Mouse (Mus musculus): Measurements from ENCODE around the gene Morc3.

Morc3 gene

DNA sequence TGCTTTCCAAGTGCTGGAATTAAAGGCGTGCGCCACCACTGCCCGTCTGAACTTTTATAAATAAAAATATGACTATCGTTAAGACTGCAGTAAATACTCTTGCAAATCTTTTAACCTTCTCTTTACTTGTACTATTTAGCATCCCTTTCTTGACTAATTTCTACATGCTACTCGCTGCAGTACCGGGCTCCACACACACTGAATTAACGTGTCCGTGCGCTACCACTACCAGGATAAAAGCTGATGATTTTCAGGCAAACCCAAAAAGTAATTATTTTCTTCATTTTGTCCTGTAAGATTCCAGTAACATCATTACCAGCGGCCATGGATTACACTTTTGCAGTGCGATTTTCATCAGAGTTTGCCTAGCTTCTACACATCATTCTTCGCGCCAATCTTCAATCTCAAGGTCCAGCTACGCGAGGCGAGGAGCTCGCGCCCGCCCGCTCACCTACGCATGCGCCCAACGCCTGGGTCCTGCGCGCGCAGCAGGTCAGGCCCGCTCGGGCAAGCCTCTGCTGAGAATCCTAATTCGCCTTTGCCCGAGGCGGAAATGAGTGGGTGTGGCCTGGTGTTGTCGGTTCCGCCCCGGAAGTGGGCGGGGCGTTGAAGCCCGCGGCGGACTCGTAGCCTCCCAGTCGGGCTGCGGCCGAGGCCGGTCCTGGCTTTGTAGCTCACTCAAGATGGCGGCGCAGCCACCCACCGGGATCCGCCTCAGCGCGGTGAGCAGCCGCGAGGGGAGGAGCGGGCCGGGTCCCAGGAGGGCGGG is at the start of gene Morc3:
TSS of gene Morc3 (plus strand) at position 495 of the 769 bp plus-strand sequence.
- DNase-seq, result peak; percentile 100

DNA sequence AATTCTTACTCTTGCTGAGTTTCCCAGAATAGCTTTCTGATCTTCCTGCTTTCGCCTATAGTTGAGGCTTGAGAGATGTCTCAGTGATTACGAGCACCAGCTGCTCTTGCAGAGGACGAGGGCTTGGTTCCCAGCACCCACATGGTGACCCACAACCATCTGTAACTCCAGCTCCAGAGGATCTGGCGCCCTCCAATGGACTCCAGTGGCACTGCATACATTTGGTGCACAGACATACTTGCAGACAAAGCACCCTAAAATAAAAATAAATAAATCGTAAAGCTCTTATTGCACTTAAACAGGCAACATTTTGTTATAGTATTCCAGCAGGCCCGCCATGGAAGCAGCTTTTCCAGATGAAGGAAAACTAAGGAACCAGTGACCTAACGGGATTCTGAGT is 47.7 kb upstream of the Morc3 start:
- DNase-seq, result no peak

DNA sequence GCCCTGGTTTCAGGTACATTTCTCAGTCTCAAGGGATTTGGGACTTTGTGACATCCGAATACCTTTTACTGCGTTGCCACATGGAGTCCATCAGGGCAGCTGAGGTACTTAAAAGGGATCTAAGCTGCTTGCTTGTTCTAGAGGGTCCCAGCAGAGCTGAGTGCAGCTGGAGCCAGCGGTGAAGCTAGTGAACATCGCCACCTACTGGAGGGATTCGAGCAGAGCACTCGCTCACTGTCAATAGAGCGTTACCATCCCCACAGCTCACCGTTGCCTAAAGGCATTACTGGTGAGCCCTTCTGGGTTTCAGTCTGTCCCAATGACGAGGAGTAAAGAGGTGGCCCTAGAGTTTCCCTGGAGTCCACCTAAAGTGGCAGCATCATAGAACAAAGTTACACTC is 46.1 kb upstream of the Morc3 start:
- peak; percentile 45 for DNase-seq

DNA sequence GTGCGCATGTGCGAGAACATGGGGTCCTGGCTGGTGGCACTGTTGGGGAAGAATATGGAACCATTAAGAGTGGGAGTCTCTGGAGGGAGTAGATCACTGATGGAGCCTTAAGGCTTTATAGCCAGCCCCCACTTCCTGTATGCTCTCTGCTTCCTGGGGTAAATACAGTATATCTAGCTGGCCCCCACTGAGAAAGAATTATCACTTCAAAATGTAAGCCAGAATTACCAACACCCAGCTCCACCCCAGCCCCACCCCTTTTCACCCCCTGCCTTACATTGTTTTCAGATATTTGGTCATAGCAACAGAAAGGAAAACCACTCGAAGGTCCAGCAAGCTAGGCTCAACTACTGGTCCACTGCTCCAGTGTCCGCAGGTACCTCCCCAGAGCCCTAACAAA is 43.5 kb upstream of the Morc3 start:
- DNase-seq, result no peak

DNA sequence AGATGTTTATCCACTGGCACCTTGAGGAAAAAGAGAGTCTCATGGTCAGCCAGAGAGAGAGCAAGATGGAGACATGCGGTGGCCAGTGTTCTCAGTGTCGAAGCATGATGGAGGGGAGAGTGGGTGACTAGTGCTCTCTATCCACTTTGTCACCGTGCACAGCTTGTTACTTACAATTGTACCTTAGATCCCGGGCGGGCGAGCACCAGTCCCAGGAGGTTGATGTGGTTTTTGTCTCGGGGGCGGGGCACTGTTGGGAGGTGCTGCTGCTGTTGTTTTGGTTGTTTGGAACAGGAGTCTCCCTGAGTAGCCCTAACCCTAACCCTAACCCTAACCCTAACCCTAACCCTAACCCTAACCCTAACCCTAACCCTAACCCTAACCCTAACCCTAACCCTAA is 43.0 kb upstream of the Morc3 start:
- DNase-seq, result no peak

DNA sequence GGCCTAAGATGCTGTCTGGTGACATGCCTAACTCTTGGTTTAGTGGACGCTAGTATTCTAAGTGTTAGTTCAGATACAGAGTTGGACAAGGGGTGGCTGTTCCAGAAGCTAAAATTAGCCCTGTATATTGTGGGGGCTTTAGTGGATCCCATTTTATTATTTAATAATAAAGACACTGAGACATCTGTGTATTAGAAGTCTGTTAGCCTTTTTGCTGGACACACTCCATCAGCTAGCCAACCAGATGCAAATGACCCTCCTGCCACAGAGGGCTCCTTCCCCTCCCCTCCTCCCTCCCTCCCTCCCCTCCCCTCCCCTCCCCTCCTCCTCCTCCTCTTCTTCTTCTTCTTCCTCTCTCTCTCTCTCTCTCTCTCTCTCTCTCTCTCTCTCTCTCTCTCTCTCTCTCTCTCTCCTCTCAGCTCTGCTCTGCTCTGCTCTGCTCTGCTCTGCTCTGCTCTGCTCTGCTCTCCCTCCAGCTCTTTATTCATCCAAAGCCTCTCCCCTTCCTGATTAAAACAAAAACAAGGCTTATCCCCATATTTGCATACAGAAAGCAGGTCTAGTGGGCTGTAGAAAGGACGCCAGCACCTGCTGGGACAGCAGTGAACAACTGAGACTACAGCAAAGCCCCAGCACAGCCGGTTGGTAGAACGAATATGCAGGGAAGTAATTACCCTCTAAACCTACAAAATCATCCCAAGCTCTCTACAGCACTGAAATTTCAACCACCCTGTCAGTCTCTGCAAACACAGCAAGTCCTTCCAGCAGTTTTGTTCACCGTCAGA is 41.8 kb upstream of the Morc3 start:
- DNase-seq, result no peak

DNA sequence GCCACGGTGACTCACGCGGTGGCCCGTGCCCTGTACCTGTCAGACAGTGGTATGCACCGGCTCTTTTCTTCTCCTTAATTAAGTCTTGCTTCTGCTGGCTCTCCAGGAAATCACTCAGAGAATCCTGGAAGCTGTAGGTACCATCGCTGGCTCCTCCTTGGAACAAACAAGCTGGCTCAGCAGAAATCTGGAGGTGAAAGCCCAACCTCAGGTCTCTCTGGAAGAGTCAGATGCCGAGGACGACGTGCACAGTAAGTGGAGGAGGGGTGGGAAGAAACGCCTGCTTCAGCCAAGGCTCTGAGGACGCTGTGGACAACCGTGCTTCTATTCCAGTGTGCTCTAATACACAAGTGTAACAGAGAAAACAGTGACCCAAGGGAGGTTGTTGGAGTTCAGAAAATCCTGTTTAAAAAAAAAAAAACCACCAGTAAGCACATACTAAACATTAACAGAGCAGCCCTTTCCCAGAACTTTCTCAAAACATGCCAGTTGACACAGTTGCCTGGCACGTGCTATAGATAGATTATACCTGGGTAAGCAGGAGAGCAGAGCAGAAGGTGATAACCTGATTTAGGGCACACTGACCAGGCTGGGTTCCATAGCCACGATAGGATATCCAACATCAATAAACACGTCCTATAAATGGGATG is 38.8 kb upstream of the Morc3 start:
- DNase-seq, result no peak

DNA sequence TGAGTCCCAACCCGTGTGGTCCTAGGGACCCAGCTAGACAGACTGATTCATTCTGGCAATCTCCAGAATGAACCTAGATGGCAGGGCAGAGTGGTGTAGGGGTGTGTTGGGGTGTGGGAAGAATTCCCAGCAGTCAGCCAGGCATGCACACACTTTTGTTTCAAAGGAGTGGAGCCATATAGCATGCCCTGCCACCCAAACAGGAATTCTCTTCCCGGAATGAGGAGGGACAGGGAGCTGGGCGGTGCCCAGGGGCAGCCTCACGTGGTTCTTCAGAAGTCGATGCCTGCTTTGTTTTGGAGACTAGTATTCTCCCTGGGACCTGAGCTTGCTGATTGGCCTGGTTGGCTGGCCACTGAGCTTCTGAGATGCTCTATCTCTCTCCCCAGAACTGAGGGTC is 37.1 kb upstream of the Morc3 start:
- DNase-seq, result no peak

DNA sequence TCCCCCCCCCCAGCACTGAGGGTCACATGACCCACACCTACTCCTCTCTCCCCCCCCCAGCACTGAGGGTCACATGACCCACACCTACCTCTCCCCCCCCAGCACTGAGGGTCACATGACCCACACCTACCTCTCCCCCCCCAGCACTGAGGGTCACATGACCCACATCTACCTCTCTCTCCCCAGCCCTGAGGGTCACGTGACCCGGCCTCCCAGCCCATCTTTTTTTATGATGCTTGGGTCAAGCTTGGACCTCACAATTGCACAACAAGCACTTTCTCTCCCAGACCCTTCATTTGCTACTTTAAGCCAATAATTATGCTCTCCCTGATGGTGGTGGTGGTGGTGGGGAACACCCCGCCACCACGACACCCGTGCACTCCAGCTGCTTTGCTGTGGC is 36.5 kb upstream of the Morc3 start:
- no peak for DNase-seq

DNA sequence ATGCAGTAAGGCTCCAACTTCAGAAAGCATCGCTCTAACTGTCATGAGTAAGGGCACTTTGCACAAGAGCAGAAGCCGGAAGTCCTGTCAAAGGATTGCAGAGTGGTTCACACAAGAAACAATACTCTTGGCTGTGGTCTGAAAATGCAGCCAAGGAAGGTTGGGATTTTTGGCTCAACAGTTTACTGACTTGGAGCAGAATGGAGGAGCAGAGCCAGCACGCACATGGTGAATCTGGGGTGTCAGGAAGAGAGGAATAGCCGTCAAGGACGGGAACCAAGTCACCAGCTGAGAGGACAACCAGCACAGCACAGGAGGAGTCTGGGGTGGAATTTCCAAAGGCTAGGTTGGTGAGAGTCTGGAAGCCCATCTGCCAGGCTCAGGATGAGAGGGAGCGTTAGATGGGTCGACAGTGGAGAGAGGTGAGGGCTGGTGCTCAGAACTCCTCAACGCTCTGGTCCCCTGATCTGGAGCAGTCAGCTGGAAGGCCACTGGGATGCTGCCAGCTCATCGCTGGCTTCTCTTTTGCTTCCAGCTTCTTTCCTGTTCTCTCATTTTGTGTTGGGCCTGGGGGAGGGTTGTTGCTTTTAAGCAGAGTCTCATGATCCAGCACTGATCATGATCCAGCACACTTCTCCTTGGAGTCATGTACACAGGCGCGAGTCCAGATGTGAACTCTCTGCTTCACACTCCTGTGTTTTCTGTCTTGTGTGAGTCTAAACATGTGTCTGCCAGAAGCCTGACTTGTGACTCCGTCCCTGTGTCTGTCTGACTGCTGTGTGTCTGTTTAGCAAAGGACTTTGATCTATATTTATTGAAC is 34.7 kb upstream of the Morc3 start:
- DNase-seq, result peak; percentile 40

DNA sequence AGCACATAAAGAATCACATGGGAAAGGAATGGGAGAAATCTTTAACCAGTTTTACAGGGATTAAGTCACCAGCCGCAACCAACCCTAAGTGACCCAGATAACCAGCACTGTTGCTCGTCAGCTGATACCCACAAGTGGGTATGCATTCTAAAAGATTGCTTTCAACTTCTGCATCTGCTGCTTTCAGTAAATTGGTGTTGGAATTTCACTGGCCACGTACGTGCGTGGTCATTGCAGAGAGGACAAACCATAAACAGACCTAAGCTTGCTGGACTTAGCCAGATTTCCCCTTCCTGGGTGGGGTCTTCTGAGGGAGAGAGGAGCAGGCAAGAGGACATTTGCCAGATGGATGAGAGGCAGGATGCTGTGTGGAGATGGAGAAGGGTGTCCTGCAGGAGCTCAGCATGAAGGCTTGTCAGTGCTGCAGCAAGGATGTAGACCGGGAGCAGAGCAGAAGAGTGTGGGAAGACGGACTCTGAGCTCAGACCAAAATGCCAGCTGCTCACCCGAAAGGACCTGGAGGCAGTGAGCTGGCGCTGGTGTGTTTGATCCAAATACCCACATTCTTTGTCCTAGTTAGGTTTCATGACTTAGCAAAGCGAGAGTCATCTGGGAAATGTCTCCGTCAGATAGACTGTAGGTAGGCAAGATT is 34.0 kb upstream of the Morc3 start:
- DNase-seq, result no peak

DNA sequence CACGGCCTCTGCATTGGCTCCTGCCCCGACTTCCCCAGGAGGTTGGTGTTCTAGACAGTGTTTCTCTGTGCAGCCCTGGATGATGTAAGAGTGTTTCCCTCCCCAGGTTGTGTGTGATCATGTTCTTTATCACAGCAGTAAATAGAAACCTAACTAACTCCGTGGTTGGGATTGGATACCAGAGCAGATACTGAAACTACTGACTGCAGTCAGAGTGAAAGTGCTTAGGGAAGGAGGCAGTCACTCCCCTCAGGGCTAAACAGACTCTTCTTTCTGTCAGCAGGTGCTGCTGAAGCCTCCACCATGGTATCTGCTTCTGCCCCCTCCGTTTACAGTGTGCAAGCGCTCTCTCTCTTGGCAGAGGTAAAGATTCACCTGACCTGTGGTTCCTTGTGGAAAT is 33.3 kb upstream of the Morc3 start:
- DNase-seq, result no peak

DNA sequence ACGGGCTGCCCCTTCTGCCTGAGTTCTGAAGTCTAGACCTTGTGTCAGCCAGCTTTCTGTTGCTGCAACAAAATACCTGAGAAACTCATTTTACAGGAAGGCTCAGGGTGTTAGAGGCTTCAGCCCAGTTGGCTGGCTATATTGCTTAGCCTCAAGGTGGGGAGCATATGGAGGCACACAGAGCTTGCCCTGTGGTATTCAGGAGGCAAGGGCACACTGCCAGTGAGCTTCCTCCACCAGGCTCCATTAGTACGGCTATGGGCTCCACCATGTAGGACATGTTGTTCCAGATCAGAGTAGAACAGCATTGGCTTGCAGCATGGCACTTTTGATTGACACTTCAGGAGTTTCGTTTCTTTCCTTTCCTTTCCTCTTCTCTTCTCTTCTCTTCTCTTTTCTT is 32.9 kb upstream of the Morc3 start:
- DNase-seq, result no peak

DNA sequence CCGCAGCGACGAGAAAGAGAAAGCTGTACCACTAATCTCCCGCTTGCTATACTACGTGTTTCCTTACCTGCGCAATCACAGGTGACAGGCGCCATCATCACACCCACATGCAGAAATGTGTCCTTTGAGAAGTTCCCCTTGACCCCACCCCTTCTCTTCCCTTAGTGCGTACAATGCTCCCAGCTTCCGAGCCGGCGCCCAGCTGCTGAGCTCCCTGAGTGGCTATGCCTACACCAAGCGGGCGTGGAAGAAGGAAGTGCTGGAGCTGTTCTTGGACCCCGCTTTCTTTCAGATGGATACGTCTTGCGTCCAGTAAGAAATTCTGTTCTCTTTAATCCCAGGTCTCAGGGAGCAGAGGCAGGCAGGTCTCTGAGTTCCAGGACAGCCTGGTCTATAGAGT is 32.0 kb upstream of the Morc3 start:
- DNase-seq, result no peak

DNA sequence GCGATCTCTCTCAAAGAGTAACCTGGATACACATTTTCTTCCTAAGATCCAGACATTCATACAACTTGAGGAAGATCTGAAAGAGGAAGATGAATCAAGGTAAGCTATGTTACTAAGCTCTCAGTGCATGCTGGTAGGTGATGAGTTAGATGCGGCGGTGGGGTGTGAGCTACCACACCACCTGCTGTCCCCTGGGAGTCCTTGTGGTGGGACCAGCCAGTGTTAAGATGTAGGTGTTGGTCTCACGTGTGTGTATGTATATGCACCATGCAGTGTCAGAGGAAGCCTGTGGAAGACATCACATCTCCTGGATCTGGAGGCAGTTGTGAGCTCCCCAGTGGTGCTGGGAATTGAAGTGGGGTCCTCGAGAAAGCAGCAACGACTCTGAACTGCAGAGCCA is 24.8 kb upstream of the Morc3 start:
- no peak for DNase-seq

DNA sequence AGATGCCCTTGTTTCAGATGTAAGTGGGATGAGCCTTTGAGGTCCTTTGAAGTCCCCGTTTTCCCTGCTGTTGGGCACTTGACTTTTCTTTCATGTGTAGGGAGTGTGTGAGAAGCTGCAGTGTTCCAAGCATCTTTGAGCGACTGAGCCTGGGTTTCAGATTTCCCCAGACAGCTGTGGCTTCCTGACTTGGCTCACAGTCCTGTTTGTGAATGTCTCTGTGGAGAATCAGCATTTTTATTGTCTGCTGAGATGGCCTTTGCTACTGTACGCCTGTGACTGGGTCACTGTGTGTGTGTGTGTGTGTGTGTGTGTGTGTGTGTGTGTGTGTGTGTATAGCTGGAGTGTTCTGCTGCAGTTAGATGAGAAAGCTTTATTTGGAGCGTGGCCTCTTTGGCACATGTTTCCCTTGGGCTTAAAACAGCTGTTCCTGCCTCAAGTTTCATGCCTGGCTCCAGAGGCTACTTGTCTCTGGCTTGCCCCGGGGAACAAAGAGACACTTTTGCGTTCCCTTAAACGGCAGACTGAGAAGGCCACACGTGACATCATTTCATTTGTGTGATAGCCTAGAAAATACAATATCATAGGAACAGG is 23.9 kb upstream of the Morc3 start:
- no peak for DNase-seq

DNA sequence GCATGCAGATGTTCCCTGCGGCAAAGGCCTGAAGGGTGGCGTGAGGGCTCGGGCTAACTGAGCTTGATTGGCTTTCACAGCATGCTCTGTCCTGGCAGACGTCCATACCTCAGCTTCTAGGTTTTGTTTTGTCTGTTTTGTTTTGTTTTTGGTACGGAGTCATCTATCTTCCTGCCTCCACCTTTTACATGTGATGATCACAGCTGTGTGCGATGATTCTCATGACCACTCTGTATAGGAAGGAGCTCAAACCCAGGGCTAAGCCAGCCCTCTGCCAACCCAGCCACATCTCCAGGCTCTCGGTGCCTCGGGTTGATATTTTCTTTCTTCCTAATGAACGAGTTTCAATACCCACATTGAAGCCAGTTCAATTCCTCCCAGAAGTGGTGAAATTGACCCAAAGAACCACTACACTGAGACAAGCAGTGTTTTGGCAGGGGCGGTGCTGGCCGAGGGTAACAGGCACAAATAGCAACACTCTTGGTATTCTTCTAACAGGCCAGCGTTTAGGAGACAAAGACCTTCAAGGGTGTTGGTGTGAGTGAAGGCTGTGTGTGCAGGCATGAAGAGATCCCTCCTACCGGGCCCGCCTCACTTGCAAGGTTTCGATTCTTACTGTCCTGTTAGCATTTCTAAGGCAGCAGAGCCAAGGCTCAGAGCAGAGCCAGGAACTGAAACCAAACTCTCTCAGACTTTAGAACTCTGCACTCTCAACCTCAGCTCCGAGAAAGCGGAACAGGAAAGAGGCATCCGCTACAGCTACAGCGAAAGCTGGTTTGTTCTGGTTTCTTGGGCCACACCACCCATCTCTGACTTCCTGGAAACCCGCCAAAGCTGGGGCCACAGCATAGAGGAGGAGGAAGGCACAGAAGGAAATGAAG is 15.8 kb upstream of the Morc3 start:
- DNase-seq, result no peak

DNA sequence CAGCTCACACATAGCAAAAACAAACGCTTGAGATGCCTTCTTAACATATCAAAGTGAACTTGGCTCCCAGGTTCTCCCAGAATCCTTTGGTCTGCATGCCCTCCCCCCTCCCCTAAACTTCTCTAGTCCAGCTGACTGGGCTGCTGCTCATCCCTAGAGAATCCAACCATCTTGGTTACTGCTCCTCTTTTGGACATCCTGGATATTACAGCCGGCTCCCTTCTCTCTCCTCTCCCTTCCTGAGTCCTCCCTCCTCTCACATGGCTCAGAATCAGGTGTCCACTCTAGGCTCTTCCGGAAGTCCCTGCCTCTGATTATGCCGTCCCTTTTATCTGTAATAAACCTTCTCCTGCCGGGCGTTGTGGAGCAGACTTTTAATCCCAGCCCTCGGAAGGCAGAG is 15.1 kb upstream of the Morc3 start:
- no peak for DNase-seq

DNA sequence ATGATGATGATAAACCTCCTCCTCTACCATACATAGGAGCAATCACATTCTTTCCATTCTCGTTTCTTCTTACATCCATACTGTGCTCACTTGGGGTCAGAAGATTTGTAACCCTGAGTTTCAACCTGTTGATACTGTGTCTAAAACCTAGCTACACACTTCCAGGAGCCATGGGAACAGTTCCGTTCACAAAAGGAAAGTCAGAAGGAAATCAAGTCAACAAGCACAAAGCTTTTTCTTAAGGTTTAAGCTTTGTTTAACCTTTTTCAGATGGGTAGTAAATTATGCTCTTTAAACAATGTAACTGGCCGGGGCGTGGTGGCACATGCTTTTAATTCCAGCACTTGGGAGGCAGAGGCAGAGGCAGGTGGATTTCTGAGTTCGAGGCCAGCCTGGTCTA is 14.6 kb upstream of the Morc3 start:
- DNase-seq, result no peak

DNA sequence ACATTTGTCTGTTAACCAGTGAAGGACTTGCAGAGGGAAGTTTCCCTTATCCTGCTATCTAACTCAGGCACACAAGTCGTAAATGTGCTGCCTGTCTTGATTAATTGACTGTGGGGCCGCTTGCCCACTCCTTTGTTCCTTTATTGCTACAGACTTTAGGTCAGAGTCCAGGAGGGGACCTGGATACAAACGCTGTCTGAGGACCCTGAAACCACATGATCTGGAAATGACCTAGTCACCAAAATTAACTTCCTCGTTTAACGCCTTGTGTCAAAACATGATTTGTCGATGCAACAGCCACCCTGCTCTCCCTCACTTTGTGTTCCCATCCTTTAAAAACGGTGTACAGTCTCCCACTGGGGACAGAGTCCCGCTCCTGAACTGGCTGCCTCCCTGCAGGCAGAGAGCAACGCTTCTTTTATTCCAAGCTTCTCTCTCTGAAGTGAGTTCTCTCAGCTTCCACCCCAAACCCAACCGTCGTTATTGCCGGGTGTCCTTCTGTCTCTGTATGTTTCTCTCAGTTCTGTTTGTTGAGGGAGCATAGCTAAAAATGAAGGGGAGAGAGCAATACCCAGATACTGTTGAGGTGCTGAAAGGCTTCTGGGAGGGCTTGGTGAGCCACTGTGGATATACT is 13.1 kb upstream of the Morc3 start:
- DNase-seq, result no peak

DNA sequence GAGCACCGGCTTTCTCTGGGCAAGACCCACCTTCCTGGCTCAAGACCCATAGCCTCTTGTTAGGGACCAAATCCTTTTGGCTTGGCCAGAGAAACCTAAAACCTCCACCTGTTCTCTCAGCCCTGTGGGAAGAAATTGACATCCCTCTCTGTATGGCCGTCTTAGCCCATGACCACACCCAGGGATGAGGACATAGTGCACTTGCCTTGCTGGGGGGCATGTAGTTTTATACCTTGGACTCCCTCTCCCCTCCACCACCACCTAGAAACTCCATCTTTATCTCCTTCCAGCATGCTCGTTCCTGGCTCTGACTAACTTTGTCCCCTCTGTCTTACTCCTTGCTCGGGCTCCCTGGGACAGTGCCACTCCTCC is 12.6 kb upstream of the Morc3 start:
- DNase-seq, result no peak

All from cerebellum, adult 11 months (tissue).